In the genomic region with DNA sequence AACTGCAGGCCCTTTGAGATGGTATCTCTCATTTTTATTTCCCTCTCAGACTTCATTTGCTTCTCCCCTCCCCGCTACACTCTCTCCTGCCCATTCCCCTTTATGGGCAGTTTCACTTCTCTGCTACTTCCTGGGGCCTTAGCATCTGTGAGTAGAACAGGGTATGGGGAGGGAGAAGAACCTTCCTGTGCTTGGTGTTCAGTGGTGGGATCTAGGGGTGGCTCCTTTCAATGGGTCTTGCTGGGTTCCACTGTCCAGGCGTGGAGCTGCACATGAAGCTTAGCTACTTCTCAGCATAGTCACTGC, we compare ENCODE assay signal across 13 mouse cellular contexts. TPM values are rescaled to one million over a fixed set of nuclear protein-coding genes. Genes with fewer than 3 reads are reported as not detected.
DNase-seq lines count a peak whose midpoint lies in the region; TF ChIP-seq lines count a peak whose summit lies in the region.
"Had no signal": no experiment of that assay in that cellular context is flagged by ENCODE, and none has a peak within 500 bp of the region (broad histone marks: within the 10 kb centered on the region; RNA-seq: fewer than 3 reads in every experiment).

No protein-coding gene starts in this region.

- no peaks in the 10 kb centered on the region for H3K79me2 ChIP-seq in CH12.LX (replicated peaks; ENCODE audit: control insufficient read depth, extremely low read depth, insufficient read depth, poor library complexity, severe bottlenecking)

- no peaks in the 10 kb centered on the region for H3K27me3 ChIP-seq in CH12.LX (replicated peaks)
- H3K27me3 ChIP-seq in megakaryocyte, embryonic 14.5 days (replicated peaks): no peaks in the 10 kb centered on the region

- H3K27ac ChIP-seq in left cerebral cortex, adult 2 months: peak overlapping the region; percentile 63
- peak overlapping the region; percentile 87 for H3K27ac ChIP-seq in CH12.LX (ENCODE audit: insufficient read depth, low read depth)
- H3K27ac ChIP-seq in bone marrow, adult 2 months (ENCODE audit: control insufficient read depth, insufficient read depth, low read depth, low read length, poor library complexity): peak overlapping the region; percentile 74

- TF ChIP-seq POLR2A in CH12.LX (IDR thresholded peaks at IDR 0.05; ENCODE audit: low read depth, low read length): no peak; the same call in 1 of the 2 replicates
- TF ChIP-seq POLR2A in bone marrow, adult 2 months (IDR thresholded peaks at IDR 0.05; ENCODE audit: borderline replicate concordance, control insufficient read depth, low read depth, low read length): 0 out of 2 replicates have a peak, but pooled peaks have one; percentile 24

- dilution Hi-C loops in CH12.LX (cut with MboI; ENCODE audit: extremely low pct_ligation_motif_present, extremely low pct_unique_long_range_greater_than_20kb, low sequenced_read_pairs): no loop called here

- peak overlapping the region; percentile 62 for H3K4me2 ChIP-seq in CH12.LX (ENCODE audit: insufficient read depth, low read depth, poor library complexity, severe bottlenecking)

- intact Hi-C loops in left cerebral cortex, adult 2 months (cut with DNase I): no loop called here

- in situ Hi-C loops in CH12.LX (cut with MboI; ENCODE audit: low pct_ligation_motif_present, low pct_unique_long_range_greater_than_20kb, low sequenced_read_pairs): no loop called here

- peak; percentile 79 for TF ChIP-seq EP300 in CH12.LX (IDR thresholded peaks at IDR 0.05; ENCODE audit: low read length)

- H3K4me3 ChIP-seq in left cerebral cortex, adult 2 months: no peak overlapping the region
- H3K4me3 ChIP-seq in CH12.LX (replicated peaks in 1 of 3; ENCODE audit: low read depth in 2 of 3, low read length in 2 of 3, poor library complexity in 1 of 3): peak overlapping the region; percentile 10 to 51 (median 24)
- no peak overlapping the region for H3K4me3 ChIP-seq in bone marrow, adult 2 months (replicated peaks; ENCODE audit: control insufficient read depth, low read depth, low read length)
- H3K4me3 ChIP-seq in megakaryocyte, embryonic 14.5 days (replicated peaks): peak overlapping the region; percentile 21
- H3K4me3 ChIP-seq: myocyte had no signal

- H3K9me3 ChIP-seq in CH12.LX (replicated peaks; ENCODE audit: low read length): no peaks in the 10 kb centered on the region
- no peaks in the 10 kb centered on the region for H3K9me3 ChIP-seq in megakaryocyte, embryonic 14.5 days

- WGBS in bone marrow, adult 2 months: 38% methylated on average over 2 of the region's 2 CpGs

- no peak for DNase-seq in left cerebral cortex, adult 2 months (ENCODE audit: extremely low spot score in 1 of 2, low spot score in 2 of 2)
- no peak for DNase-seq in left cerebral cortex, adult 18-20 months (ENCODE audit: low spot score in 2 of 2)
- DNase-seq in CH12.LX (ENCODE audit: extremely low read depth): peak; percentile 81
- DNase-seq in cerebellum, postnatal 10 days: no peak
- DNase-seq in adrenal gland, adult 2 months: no peak
- DNase-seq in kidney, postnatal 4 days: no peak
- DNase-seq: cerebellum, postnatal 36 days; left cerebral cortex, postnatal 4 days had no signal

- H3K4me1 ChIP-seq in CH12.LX (ENCODE audit: control insufficient read depth in 1 of 2, insufficient read depth in 2 of 2): peaks cover 32 to 74% of the 10 kb centered on the region in 2 experiments
- H3K4me1 ChIP-seq in bone marrow, adult 2 months (ENCODE audit: control insufficient read depth, insufficient read depth, low read length): peaks cover 24% of the 10 kb centered on the region
- peaks cover 78% of the 10 kb centered on the region for H3K4me1 ChIP-seq in megakaryocyte, embryonic 14.5 days

- H3K36me3 ChIP-seq in CH12.LX (replicated peaks in 1 of 2; ENCODE audit: control insufficient read depth in 1 of 2, insufficient read depth in 1 of 2, low read length in 1 of 2): no peaks in the 10 kb centered on the region
- H3K36me3 ChIP-seq in megakaryocyte, embryonic 14.5 days (replicated peaks; ENCODE audit: low read length): no peaks in the 10 kb centered on the region

- H3K9ac ChIP-seq in CH12.LX (ENCODE audit: insufficient read depth, low read depth): peak overlapping the region; percentile 23; the same call in 1 of the 2 replicates

- no peak for TF ChIP-seq CTCF in left cerebral cortex, adult 2 months (IDR thresholded peaks at IDR 0.05)
- TF ChIP-seq CTCF in CH12.LX (conservative IDR thresholded peaks at IDR 0.05 in 1 of 2, IDR thresholded peaks at IDR 0.05 in 1 of 2; ENCODE audit: low read depth in 2 of 2, low read length in 2 of 2): no peak
- no peak for TF ChIP-seq CTCF in bone marrow, adult 2 months (IDR thresholded peaks at IDR 0.05; ENCODE audit: control insufficient read depth, insufficient read depth, low read length)

- TF ChIP-seq RAD21 in CH12.LX (IDR thresholded peaks at IDR 0.05; ENCODE audit: low read depth, low read length): no peak

TF ChIP-seq in CH12.LX, 34 proteins besides CTCF, POLR2A, EP300 and RAD21 (continues in another document):
- peak; percentile 55 for TF ChIP-seq HCFC1 (IDR thresholded peaks at IDR 0.05; ENCODE audit: low read depth, low read length)
- peak; percentile 37 for TF ChIP-seq MYC (IDR thresholded peaks at IDR 0.05; ENCODE audit: low read depth, low read length)
- TF ChIP-seq ELF1 (IDR thresholded peaks at IDR 0.05; ENCODE audit: low read depth, low read length): peak; percentile 76
- peak; percentile 65 for TF ChIP-seq TCF12 (IDR thresholded peaks at IDR 0.05; ENCODE audit: low read depth, low read length)
- TF ChIP-seq KAT2A (IDR thresholded peaks at IDR 0.05; ENCODE audit: insufficient replicate concordance, low read length): 0 out of 2 replicates have a peak, but pooled peaks have one; percentile 51
- TF ChIP-seq MAZ (IDR thresholded peaks at IDR 0.05; ENCODE audit: low read depth, low read length): peak; percentile 81
- 0 out of 2 replicates have a peak, but pooled peaks have one; percentile 26 for TF ChIP-seq ZNF384 (IDR thresholded peaks at IDR 0.05; ENCODE audit: low read depth, low read length)
- TF ChIP-seq UBTF (IDR thresholded peaks at IDR 0.05; ENCODE audit: low read depth, low read length): no peak
- TF ChIP-seq TBP (conservative IDR thresholded peaks at IDR 0.05; ENCODE audit: low read depth, low read length): peak; percentile 92
- peak; percentile 26; the same call in 1 of the 2 replicates for TF ChIP-seq MXI1 (IDR thresholded peaks at IDR 0.05; ENCODE audit: low read depth, low read length)
- no peak for TF ChIP-seq USF2 (conservative IDR thresholded peaks at IDR 0.05; ENCODE audit: low read depth, low read length)
- TF ChIP-seq IRF4 (IDR thresholded peaks at IDR 0.05; ENCODE audit: low read depth, low read length): peak; percentile 95
- no peak for TF ChIP-seq ZKSCAN1 (IDR thresholded peaks at IDR 0.05; ENCODE audit: borderline replicate concordance, low read depth, low read length)
- no peak for TF ChIP-seq BHLHE40 (IDR thresholded peaks at IDR 0.05; ENCODE audit: low read depth, low read length)
- no peak for TF ChIP-seq NRF1 (IDR thresholded peaks at IDR 0.05; ENCODE audit: low read depth, low read length)
- 0 out of 2 replicates have a peak, but pooled peaks have one; percentile 30 for TF ChIP-seq SIN3A (IDR thresholded peaks at IDR 0.05; ENCODE audit: low read length)
- TF ChIP-seq GABPA (IDR thresholded peaks at IDR 0.05; ENCODE audit: insufficient replicate concordance, low read depth, low read length): no peak
- TF ChIP-seq POLR2AphosphoS2 (IDR thresholded peaks at IDR 0.05; ENCODE audit: low read depth, low read length): no peak
- no peak; the same call in 1 of the 2 replicates for TF ChIP-seq SMC3 (IDR thresholded peaks at IDR 0.05; ENCODE audit: low read depth, low read length)
- peak; percentile 52; the same call in 1 of the 2 replicates for TF ChIP-seq ETS1 (conservative IDR thresholded peaks at IDR 0.05; ENCODE audit: low read depth, low read length)
- peak; percentile 59; the same call in 1 of the 2 replicates for TF ChIP-seq MEF2A (IDR thresholded peaks at IDR 0.05; ENCODE audit: borderline replicate concordance, low read depth, low read length)
- 0 out of 2 replicates have a peak, but pooled peaks have one; percentile 58 for TF ChIP-seq RCOR1 (conservative IDR thresholded peaks at IDR 0.05; ENCODE audit: low read depth, low read length)

RNA-seq across cellular contexts. Expression of a gene that starts 22.8 kb away (rescaled TPM):
- not detected for total RNA-seq in left cerebral cortex, adult 2 months (2021)
- total RNA-seq in left cerebral cortex, adult 18-20 months (2021): not detected
- total RNA-seq in CH12.LX (2012; rRNA removed): not detected in 2 replicates
- not detected in 2 replicates for total RNA-seq in CH12.LX (2014; rRNA removed)
- not detected in 2 replicates for polyA plus RNA-seq in CH12.LX (2012; ENCODE audit: insufficient read length, low read depth)
- not detected in 2 replicates for polyA plus RNA-seq in bone marrow, adult 2 months (2011; ENCODE audit: insufficient read depth, insufficient read length, low replicate concordance, missing spikeins)
- not detected in 2 replicates for polyA plus RNA-seq in megakaryocyte, embryonic 14.5 days (2012; ENCODE audit: insufficient read depth, low replicate concordance)
- not detected for total RNA-seq in adrenal gland, adult 2 months (2021)
- not detected in 2 replicates for polyA plus RNA-seq in adrenal gland, adult 2 months (2012; rRNA removed)
- total RNA-seq: layer of hippocampus, adult 8-10 months; left cerebral cortex, postnatal 4 days had no signal
- polyA plus RNA-seq: frontal cortex, adult 2 months had no signal

RNA-seq across cellular contexts. Expression of a gene that starts 37.0 kb away (rescaled TPM):
- 1 to 10 TPM; 7.5 to 7.8 TPM for total RNA-seq in left cerebral cortex, adult 2 months (2021)
- 1 to 10 TPM; 7.6 to 8.2 TPM for total RNA-seq in left cerebral cortex, adult 18-20 months (2021)
- total RNA-seq in CH12.LX (2012; rRNA removed): 2.7 and 3.4 TPM in 2 replicates
- 2.3 and 2.8 TPM in 2 replicates for total RNA-seq in CH12.LX (2014; rRNA removed)
- 5.9 and 6.4 TPM in 2 replicates for polyA plus RNA-seq in CH12.LX (2012; ENCODE audit: insufficient read length, low read depth)
- 195 and 311 TPM in 2 replicates for polyA plus RNA-seq in bone marrow, adult 2 months (2011; ENCODE audit: insufficient read depth, insufficient read length, low replicate concordance, missing spikeins)
- 5.0 and 9.1 TPM in 2 replicates for polyA plus RNA-seq in megakaryocyte, embryonic 14.5 days (2012; ENCODE audit: insufficient read depth, low replicate concordance)
- 100 to 1,000 TPM; 372 to 462 TPM for total RNA-seq in adrenal gland, adult 2 months (2021)
- polyA plus RNA-seq in adrenal gland, adult 2 months (2012; rRNA removed): 471 and 632 TPM in 2 replicates

RNA-seq across cellular contexts. Expression of a gene that starts 41.9 kb away (rescaled TPM):
- total RNA-seq in left cerebral cortex, adult 2 months (2021): 1 to 10 TPM; 3.1 to 4.1 TPM
- 1 to 10 TPM; 3.4 to 5.0 TPM for total RNA-seq in left cerebral cortex, adult 18-20 months (2021)
- total RNA-seq in CH12.LX (2012; rRNA removed) (3.1 TPM in 2 replicates), CH12.LX (2014; rRNA removed) (4.7 and 5.9 TPM in 2 replicates)
- 19.2 and 25.1 TPM in 2 replicates for polyA plus RNA-seq in CH12.LX (2012; ENCODE audit: insufficient read length, low read depth)
- polyA plus RNA-seq in bone marrow, adult 2 months (2011; ENCODE audit: insufficient read depth, insufficient read length, low replicate concordance, missing spikeins): 11.7 and 31.5 TPM in 2 replicates
- 1.4 TPM in 1 of 2 replicates, not detected in the other for polyA plus RNA-seq in megakaryocyte, embryonic 14.5 days (2012; ENCODE audit: insufficient read depth, low replicate concordance)
- 10 to 100 TPM in 1 of 2 experiments, 1 to 10 TPM in 1; 8.4 to 45.0 TPM for total RNA-seq in adrenal gland, adult 2 months (2021)
- 5.9 and 9.5 TPM in 2 replicates for polyA plus RNA-seq in adrenal gland, adult 2 months (2012; rRNA removed)
- polyA plus RNA-seq: myocyte had no signal

Comparison
In these comparisons a context has a peak if more than half of its experiments do, and no peak if none do; other contexts are left out.
1. H3K4me3 ChIP-seq: peak in CH12.LX (3 of 3) and megakaryocyte, embryonic 14.5 days (single experiment); none in left cerebral cortex, adult 2 months (single experiment) and bone marrow, adult 2 months (single experiment).
2. RNA of a gene that starts 37.0 kb away (total RNA-seq): 372 to 462 TPM in adrenal gland, adult 2 months; 7.6 to 8.2 TPM in left cerebral cortex, adult 18-20 months, 7.5 to 7.8 TPM in left cerebral cortex, adult 2 months and 2.3 to 3.4 TPM in CH12.LX; every median in the first group is over 10 times any median in the second.
3. Peak in every context shown above with its lines, with median percentiles within 50 percentile points of each other: H3K27ac ChIP-seq.